Mouse (Mus musculus): Measurements from ENCODE around the gene Cplane1. TPM values are rescaled to one million over a fixed set of nuclear protein-coding genes. Genes with fewer than 3 reads are reported as not detected.

Cplane1 gene
- polyA plus RNA-seq (2014; fragmentation: Nextera tagmentation; extraction: Ambion mirVana) = 13.4 and 20.6 TPM in 2 replicates

DNA sequence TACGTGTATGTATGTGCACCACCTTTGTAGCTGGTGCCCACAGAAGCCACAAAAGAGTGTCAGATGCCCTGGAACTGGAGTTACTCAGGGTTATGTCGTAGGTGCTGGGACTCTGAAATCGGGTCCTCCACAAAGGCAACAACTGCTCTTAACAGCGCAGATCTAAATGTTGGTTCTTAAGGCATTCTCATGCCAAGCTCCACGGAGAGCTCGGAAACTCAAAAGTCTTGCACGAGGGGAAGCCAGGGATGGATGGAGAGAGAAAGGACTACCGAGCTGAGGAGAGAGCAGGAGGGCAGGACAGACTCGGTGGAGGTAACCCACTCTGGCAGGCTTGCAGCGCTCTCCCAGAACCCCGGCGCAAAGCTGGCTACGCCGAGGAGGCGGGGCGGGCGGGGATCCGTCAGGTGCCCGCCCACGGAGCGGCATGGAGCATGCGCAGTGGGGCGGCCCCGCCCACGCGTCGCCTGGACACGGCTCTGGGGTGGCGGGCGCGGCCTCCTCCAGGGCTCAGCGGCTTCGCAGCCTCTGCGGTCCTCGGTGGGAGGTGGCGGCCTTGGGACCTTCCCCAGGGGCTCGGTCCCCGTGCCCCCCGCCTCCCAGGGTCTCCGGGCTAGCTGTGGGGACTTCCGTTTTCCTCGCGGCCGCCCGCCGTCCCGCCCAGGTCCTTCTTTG is at the start of gene Cplane1:
Gene Cplane1, plus strand, starts transcription at position 516 of the 675 bp plus-strand sequence.
- peaks cover 17% of the 10 kb centered on the region for H3K36me3 ChIP-seq (ENCODE audit: control insufficient read depth, insufficient read depth, low read length)
- peak within 1 kb of the TSS; percentile 52 for H3K4me2 ChIP-seq (ENCODE audit: low read length)
- under 1% methylated on average over 46 of the region's 47 CpGs for WGBS
- peak; percentile 99 for ATAC-seq
- H3K9me3 ChIP-seq (replicated peaks; ENCODE audit: control insufficient read depth, low read length) = no peaks in the 10 kb centered on the region
- peak within 1 kb of the TSS; percentile 88 for H3K4me3 ChIP-seq (ENCODE audit: low read depth, low read length)
- H3K4me1 ChIP-seq (ENCODE audit: control insufficient read depth, insufficient read depth, low read length) = peaks cover 5% of the 10 kb centered on the region; the same call in 1 of the 2 replicates
- DNase-seq (ENCODE audit: low spot score) = peak; percentile 97
- peak within 1 kb of the TSS; percentile 98 for H3K9ac ChIP-seq (ENCODE audit: low read length)
- peak within 1 kb of the TSS; percentile 76 for H3K27ac ChIP-seq (ENCODE audit: low read depth, low read length)
- H3K27me3 ChIP-seq (replicated peaks; ENCODE audit: control insufficient read depth, insufficient read depth, low read length) = no peaks in the 10 kb centered on the region

DNA sequence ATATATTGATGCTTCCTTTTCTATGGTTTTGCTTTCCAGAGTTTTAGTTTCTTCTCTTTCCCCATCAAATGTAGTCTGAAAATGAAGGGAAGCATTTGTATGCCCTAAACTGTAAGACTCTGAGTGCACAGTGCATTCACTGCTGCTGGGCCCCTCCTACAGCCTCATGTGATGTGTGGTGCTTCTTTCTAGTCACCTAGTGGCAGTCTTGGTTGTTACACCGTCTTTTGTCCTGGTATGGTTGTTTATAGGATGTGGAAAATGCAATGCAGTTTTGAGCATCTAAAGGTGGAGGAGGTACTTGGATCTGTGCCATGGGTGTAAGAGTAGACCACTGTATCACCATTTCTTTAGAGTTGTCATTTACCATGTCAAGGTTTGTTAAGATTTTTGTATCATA is 39.6 kb upstream of the Cplane1 start:
- WGBS = 72% methylated on average over 1 of the region's 1 CpGs
- DNase-seq (ENCODE audit: low spot score) (no peak), ATAC-seq (no peak)
- no peak overlapping the region for H3K4me2 ChIP-seq (ENCODE audit: low read length)
- no peak overlapping the region for H3K27ac ChIP-seq (ENCODE audit: low read depth, low read length)
- H3K9me3 ChIP-seq (replicated peaks; ENCODE audit: control insufficient read depth, low read length) = no peaks in the 10 kb centered on the region
- peaks cover 80% of the 10 kb centered on the region for H3K36me3 ChIP-seq (ENCODE audit: control insufficient read depth, insufficient read depth, low read length)
- H3K4me1 ChIP-seq (ENCODE audit: control insufficient read depth, insufficient read depth, low read length) = no peaks in the 10 kb centered on the region
- no peak overlapping the region for H3K9ac ChIP-seq (ENCODE audit: low read length)
- H3K27me3 ChIP-seq (replicated peaks; ENCODE audit: control insufficient read depth, insufficient read depth, low read length) = no peaks in the 10 kb centered on the region
- no peak overlapping the region for H3K4me3 ChIP-seq (ENCODE audit: low read depth, low read length)

DNA sequence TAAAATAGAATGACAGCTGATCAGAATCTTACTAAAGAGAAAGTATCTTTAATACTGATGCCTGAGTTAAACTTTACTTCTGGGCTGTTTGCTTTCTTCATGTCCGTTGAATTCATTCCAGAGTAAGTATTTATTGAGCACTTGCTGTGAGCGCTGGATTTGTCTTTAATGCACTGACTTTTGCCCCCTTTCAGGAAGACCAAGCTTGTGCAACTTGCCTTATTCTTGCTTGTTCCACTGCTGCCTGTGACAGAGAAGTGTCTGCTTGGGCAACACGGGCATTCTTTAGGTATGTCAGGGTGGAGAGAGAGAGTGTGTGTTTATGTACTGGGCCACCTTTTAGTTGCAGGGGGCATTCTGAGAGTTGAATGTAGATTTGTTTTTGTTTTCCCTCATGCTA is 37.6 kb upstream of the Cplane1 start:
- no peak for DNase-seq (ENCODE audit: low spot score)
- H3K9me3 ChIP-seq (replicated peaks; ENCODE audit: control insufficient read depth, low read length) = no peaks in the 10 kb centered on the region
- H3K4me3 ChIP-seq (ENCODE audit: low read depth, low read length) = no peak overlapping the region
- 93% methylated on average over 3 of the region's 3 CpGs for WGBS
- no peak overlapping the region for H3K27ac ChIP-seq (ENCODE audit: low read depth, low read length)
- H3K4me1 ChIP-seq (ENCODE audit: control insufficient read depth, insufficient read depth, low read length) = no peaks in the 10 kb centered on the region
- H3K36me3 ChIP-seq (ENCODE audit: control insufficient read depth, insufficient read depth, low read length) = peaks cover 90% of the 10 kb centered on the region
- no peaks in the 10 kb centered on the region for H3K27me3 ChIP-seq (replicated peaks; ENCODE audit: control insufficient read depth, insufficient read depth, low read length)
- no peak overlapping the region for H3K9ac ChIP-seq (ENCODE audit: low read length)
- ATAC-seq = no peak
- no peak overlapping the region for H3K4me2 ChIP-seq (ENCODE audit: low read length)

DNA sequence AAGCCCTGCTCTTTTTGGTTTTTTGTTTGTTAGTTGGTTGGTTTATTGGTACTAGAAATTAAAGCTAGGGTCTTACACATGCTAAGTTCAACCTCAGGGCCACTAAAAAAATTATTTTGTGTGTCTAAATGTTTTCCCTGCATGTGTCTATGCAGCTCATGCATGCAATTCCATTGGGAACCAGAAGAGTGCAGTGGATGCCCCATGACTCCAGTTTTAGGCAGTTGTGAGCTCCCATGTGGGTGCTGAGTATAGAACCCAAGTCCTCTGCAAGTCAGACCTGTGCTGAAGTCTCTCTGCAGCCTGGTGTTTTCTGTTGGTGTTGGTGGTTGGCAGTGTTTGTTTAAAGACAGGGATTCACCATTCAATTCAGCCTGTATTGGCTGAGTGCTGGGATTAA is 37.1 kb upstream of the Cplane1 start:
- H3K9ac ChIP-seq (ENCODE audit: low read length) = no peak overlapping the region
- no peak overlapping the region for H3K27ac ChIP-seq (ENCODE audit: low read depth, low read length)
- no peaks in the 10 kb centered on the region for H3K9me3 ChIP-seq (replicated peaks; ENCODE audit: control insufficient read depth, low read length)
- H3K27me3 ChIP-seq (replicated peaks; ENCODE audit: control insufficient read depth, insufficient read depth, low read length) = no peaks in the 10 kb centered on the region
- no peak overlapping the region for H3K4me2 ChIP-seq (ENCODE audit: low read length)
- H3K36me3 ChIP-seq (ENCODE audit: control insufficient read depth, insufficient read depth, low read length) = peaks cover 90% of the 10 kb centered on the region
- DNase-seq (ENCODE audit: low spot score) (no peak), ATAC-seq (no peak)
- H3K4me3 ChIP-seq (ENCODE audit: low read depth, low read length) = no peak overlapping the region
- H3K4me1 ChIP-seq (ENCODE audit: control insufficient read depth, insufficient read depth, low read length) = no peaks in the 10 kb centered on the region

DNA sequence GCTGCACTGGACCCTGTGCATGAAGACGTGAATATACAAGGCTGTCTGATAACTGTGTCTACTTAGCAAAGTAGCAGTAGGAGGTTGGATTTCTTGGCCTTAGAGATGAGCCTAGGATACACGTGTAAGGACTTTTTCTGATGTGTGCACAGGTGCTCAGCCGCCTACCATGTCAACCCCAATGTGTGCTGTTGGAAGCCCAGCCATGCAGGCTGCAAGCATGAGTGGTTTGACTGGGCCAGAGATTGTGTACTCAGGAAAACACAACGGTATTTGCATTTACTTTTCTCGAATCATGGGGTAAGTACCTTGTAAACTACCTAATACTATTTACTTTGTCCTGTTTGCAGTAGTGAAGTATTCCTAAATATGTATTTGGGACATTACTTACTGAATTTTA is 33.3 kb upstream of the Cplane1 start:
- H3K4me1 ChIP-seq (ENCODE audit: control insufficient read depth, insufficient read depth, low read length) = no peaks in the 10 kb centered on the region

GRCm38 (mm10) chr15:8161841-8162240 is 7.1 kb upstream of the Cplane1 start:
- DNase-seq (ENCODE audit: low spot score) (no peak), ATAC-seq (no peak)
- WGBS = 76% methylated on average over 1 of the region's 1 CpGs
- no peak overlapping the region for H3K27ac ChIP-seq (ENCODE audit: low read depth, low read length)
- no peaks in the 10 kb centered on the region for H3K9me3 ChIP-seq (replicated peaks; ENCODE audit: control insufficient read depth, low read length)
- no peak overlapping the region for H3K4me3 ChIP-seq (ENCODE audit: low read depth, low read length)
- H3K27me3 ChIP-seq (replicated peaks; ENCODE audit: control insufficient read depth, insufficient read depth, low read length) = no peaks in the 10 kb centered on the region
- H3K36me3 ChIP-seq (ENCODE audit: control insufficient read depth, insufficient read depth, low read length) = peaks cover 44% of the 10 kb centered on the region
- no peaks in the 10 kb centered on the region for H3K4me1 ChIP-seq (ENCODE audit: control insufficient read depth, insufficient read depth, low read length)
- no peak overlapping the region for H3K4me2 ChIP-seq (ENCODE audit: low read length)
- no peak overlapping the region for H3K9ac ChIP-seq (ENCODE audit: low read length)

More for the DNA sequence above, 33.3 kb upstream of the Cplane1 start:
- ATAC-seq = no peak
- Histone ChIP-seq H3K4me3 (ENCODE audit: low read depth, low read length) (no peak overlapping the region), H3K9ac (ENCODE audit: low read length) (no peak overlapping the region), H3K36me3 (ENCODE audit: control insufficient read depth, insufficient read depth, low read length) (peaks cover 88% of the 10 kb centered on the region), H3K27me3 (replicated peaks; ENCODE audit: control insufficient read depth, insufficient read depth, low read length) (no peaks in the 10 kb centered on the region), H3K4me2 (ENCODE audit: low read length) (no peak overlapping the region), H3K9me3 (replicated peaks; ENCODE audit: control insufficient read depth, low read length) (no peaks in the 10 kb centered on the region), H3K27ac (ENCODE audit: low read depth, low read length) (no peak overlapping the region)
- WGBS = 95% methylated on average over 5 of the region's 5 CpGs
- no peak for DNase-seq (ENCODE audit: low spot score)

- WGBS = under 1% methylated on average over 25 of the region's 25 CpGs
- Histone ChIP-seq H3K4me2 (ENCODE audit: low read length) (peak overlapping the region; percentile 52), H3K36me3 (ENCODE audit: control insufficient read depth, insufficient read depth, low read length) (peaks cover 22% of the 10 kb centered on the region), H3K27me3 (replicated peaks; ENCODE audit: control insufficient read depth, insufficient read depth, low read length) (no peaks in the 10 kb centered on the region), H3K9ac (ENCODE audit: low read length) (peak overlapping the region; percentile 98), H3K4me1 (ENCODE audit: control insufficient read depth, insufficient read depth, low read length) (peaks cover 5% of the 10 kb centered on the region; the same call in 1 of the 2 replicates), H3K4me3 (ENCODE audit: low read depth, low read length) (peak overlapping the region; percentile 88), H3K27ac (ENCODE audit: low read depth, low read length) (peak overlapping the region; percentile 76), H3K9me3 (replicated peaks; ENCODE audit: control insufficient read depth, low read length) (no peaks in the 10 kb centered on the region)
- DNase-seq (ENCODE audit: low spot score) = peak; percentile 71
- peak; percentile 81 for ATAC-seq
Observed at GRCm38 (mm10) chr15:8169266-8169746, 400 bp downstream of the Cplane1 start.

- H3K4me3 ChIP-seq (ENCODE audit: low read depth, low read length) = no peak overlapping the region
- H3K27me3 ChIP-seq (replicated peaks; ENCODE audit: control insufficient read depth, insufficient read depth, low read length) = no peaks in the 10 kb centered on the region
- ATAC-seq (no peak), DNase-seq (ENCODE audit: low spot score) (no peak)
- H3K27ac ChIP-seq (ENCODE audit: low read depth, low read length) = no peak overlapping the region
- H3K9me3 ChIP-seq (replicated peaks; ENCODE audit: control insufficient read depth, low read length) = no peaks in the 10 kb centered on the region
- no peaks in the 10 kb centered on the region for H3K4me1 ChIP-seq (ENCODE audit: control insufficient read depth, insufficient read depth, low read length)
- no peak overlapping the region for H3K4me2 ChIP-seq (ENCODE audit: low read length)
- H3K36me3 ChIP-seq (ENCODE audit: control insufficient read depth, insufficient read depth, low read length) = peaks cover 74% of the 10 kb centered on the region
- 90% methylated on average over 3 of the region's 3 CpGs for WGBS
- no peak overlapping the region for H3K9ac ChIP-seq (ENCODE audit: low read length)
Observed at GRCm38 (mm10) chr15:8189563-8189962, 20.7 kb downstream of the Cplane1 start.

DNA sequence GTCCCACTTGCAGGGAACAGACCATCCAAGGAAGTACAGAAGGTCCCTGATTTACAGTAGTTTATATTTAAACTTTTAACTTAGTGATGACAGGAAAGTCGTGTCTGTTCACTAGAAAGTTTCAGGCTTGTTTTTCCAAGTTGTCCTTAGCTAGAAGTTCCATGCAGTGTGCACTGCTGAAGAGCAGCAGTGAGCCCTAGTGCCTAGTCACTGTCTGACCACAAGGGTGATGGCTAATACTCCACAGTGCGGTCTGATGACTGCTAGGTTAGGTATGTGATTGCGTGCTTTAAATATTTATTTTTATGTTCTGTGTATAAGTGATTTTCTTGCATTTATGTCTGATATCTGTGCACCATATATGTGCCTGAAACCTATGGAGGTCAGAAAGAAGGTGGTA is 21.5 kb downstream of the Cplane1 start:
- H3K9me3 ChIP-seq (replicated peaks; ENCODE audit: control insufficient read depth, low read length) = no peaks in the 10 kb centered on the region
- DNase-seq (ENCODE audit: low spot score) (no peak), ATAC-seq (no peak)
- no peak overlapping the region for H3K4me2 ChIP-seq (ENCODE audit: low read length)
- H3K27me3 ChIP-seq (replicated peaks; ENCODE audit: control insufficient read depth, insufficient read depth, low read length) = no peaks in the 10 kb centered on the region
- 93% methylated on average over 3 of the region's 3 CpGs for WGBS
- no peak overlapping the region for H3K4me3 ChIP-seq (ENCODE audit: low read depth, low read length)
- H3K36me3 ChIP-seq (ENCODE audit: control insufficient read depth, insufficient read depth, low read length) = peaks cover 78% of the 10 kb centered on the region
- no peak overlapping the region for H3K9ac ChIP-seq (ENCODE audit: low read length)
- no peak overlapping the region for H3K27ac ChIP-seq (ENCODE audit: low read depth, low read length)
- H3K4me1 ChIP-seq (ENCODE audit: control insufficient read depth, insufficient read depth, low read length) = no peaks in the 10 kb centered on the region
